Mouse (Mus musculus) ES-E14 (cell line): Measurements from ENCODE around the gene As3mt.

Source experiments
- CHD2 ChIP-seq: IDR thresholded peaks from 2 replicates; pipeline ENCODE4 v1.6.1; 2014; ENCODE audit warnings: mild to moderate bottlenecking, low read depth, low read length, inconsistent platforms
- HCFC1 ChIP-seq: IDR thresholded peaks from 2 replicates; pipeline ENCODE4 v1.6.1; 2012; ENCODE audit warnings: low read length, inconsistent platforms, borderline replicate concordance; ENCODE audit not compliant: insufficient read depth
- ZC3H11A ChIP-seq: IDR thresholded peaks from 2 replicates; pipeline ENCODE4 v1.6.1; 2012; ENCODE audit warnings: low read depth, mild to moderate bottlenecking, inconsistent platforms, low read length, borderline replicate concordance
- ZNF384 ChIP-seq: IDR thresholded peaks from 2 replicates; pipeline ENCODE4 v1.6.1; 2012; ENCODE audit warnings: low read depth, low read length, inconsistent platforms

- TF ChIP-seq ZNF384 (no peak), ZC3H11A (no peak), CHD2 (no peak), HCFC1 (no peak)
These were observed 20.8 kb downstream of the As3mt start for GRCm38 (mm10) chr19:46727945-46728540.
